Mouse (Mus musculus) kidney, postnatal 25 days (tissue): ENCODE results near the gene Eid2.
"Not testable (repeated sequence)": the region's sequence is repeated elsewhere in the genome, so short reads cannot be mapped to it uniquely, and the experiment has no call there.

Experiments used
- DNase-seq, 2 experiments: peaks; one replicate each; pipeline ENCODE4 v3.0.0; 2021; ENCODE audit warnings: mixed read lengths in 2 of 2

Eid2 gene

GRCm38 (mm10) chr7:28267129-28268041 is at the start of gene Eid2:
Gene Eid2, plus strand, starts transcription at chr7:28267881.
- peak; percentile 76 to 87 for DNase-seq

DNA sequence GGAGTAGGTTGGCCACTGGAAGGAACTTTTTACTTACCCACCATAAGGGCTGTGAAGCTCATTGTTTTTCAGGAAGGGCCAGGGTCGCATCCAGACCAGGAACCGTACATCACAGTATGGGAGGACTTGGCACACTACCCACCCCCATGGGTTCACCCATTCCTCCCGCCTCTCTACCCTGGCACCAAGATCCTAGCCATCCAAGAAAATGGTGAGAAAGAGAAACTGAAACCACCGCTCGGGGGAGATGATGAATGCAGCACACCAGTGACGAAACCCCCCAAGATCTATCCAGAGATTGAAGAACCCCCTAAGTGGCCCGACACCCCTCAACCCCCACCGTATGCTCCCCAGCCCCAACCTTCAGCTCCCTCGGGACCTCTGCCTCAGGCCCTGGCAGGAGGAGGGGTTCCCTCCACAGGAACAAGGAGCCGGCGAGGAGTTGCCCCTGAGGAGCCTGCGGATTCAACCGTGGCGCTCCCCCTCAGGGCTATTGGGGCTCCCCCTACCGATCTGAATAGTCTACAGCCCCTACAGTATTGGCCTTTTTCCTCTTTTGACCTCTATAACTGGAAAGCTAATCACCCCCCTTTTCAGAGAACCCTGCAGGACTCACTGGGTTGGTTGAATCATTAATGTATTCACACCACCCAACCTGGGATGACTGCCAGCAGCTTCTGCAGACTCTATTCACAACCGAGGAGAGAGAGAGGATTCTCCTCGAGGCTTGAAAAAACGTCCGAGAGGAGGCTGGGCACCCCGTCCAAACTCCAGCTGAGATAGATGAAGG is 48.5 kb upstream of the Eid2 start:
- peak; percentile 87 for DNase-seq

DNA sequence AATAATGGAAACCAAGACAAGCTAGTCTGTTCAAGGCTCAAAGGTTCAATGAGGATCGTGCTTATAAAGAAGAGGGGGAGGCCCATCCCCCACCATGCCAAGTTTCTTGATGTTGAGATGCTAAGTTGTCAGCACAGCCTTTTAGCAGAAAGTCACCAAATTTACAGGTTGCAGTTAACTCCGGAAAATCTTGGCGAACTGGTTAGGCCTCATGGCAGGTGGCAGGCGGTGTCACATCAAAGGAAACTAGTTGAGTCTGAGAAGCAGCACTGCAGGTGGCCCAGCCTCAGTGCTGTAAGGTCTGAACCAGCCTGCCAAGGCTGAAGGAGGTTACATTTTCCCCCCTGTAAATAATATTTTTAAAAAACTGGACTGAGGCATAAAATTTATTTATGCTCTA is 40.8 kb upstream of the Eid2 start:
- not testable (repeated sequence) for DNase-seq

DNA sequence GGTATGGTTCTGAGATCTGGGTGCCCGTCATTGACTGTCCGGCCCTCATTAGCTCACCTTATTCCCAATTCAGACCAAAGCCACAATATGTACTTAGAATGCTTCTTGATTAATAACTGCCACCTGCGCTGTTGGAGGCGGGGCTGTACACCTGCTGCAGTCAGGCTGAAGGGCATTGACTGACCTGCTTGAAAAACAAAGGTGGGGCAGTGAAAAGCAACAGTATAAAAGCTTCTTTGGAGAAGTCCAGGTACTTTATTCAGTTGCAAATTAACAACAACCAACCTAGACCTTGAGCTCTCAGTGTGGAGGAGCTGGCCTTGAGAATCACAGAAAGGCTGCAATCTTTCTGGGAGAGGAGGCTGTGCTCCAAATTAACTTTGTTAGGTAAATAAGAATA is 40.3 kb upstream of the Eid2 start:
- DNase-seq = not testable (repeated sequence)

GRCm38 (mm10) chr7:28243943-28244342 is 23.7 kb upstream of the Eid2 start:
- DNase-seq = peak in 1 of 2 experiments; percentile 1

GRCm38 (mm10) chr7:28248957-28249356 is 18.7 kb upstream of the Eid2 start:
- DNase-seq = no peak

DNA sequence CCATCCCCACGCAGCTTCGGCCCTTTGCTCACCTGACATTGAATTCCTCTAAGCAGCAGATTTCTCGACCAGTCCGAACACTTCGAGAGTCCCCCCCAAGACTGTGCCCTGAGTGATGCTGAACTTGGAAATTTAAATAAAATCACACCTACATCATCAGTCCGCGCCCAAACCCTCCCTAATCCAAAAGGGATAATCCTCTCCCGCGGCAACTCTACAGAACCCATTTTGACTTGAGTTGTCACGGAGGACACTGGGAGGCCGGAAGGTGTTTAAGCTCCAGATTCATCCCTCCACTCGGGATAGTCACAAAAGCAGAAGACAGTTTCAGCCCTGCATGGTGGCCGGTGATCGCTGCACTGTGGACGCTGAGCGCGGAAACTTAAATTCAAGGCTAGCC is 15.7 kb upstream of the Eid2 start:
- DNase-seq = no peak

DNA sequence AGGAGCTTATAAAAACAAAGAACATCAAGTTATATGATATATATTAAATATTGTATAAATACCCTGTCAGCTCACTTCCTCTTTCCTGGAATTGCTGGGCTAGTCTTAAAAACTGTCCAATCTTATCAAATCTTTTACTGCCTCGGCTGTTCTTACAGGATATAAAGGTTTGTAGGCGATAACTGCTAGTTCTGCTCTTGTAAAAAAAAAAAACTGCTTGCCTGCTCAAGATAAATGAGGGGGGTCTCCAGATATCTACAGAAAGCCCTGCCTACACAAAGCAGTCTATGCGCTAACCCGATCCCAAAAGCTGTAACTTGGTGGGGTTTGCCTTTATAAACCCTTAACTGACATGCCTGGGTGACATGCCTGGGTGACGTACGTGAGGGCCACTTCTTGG is 13.1 kb upstream of the Eid2 start:
- no peak for DNase-seq

GRCm38 (mm10) chr7:28255476-28255875 is 12.2 kb upstream of the Eid2 start:
- no peak for DNase-seq

GRCm38 (mm10) chr7:28262861-28263260 is 4.8 kb upstream of the Eid2 start:
- no peak for DNase-seq

DNA sequence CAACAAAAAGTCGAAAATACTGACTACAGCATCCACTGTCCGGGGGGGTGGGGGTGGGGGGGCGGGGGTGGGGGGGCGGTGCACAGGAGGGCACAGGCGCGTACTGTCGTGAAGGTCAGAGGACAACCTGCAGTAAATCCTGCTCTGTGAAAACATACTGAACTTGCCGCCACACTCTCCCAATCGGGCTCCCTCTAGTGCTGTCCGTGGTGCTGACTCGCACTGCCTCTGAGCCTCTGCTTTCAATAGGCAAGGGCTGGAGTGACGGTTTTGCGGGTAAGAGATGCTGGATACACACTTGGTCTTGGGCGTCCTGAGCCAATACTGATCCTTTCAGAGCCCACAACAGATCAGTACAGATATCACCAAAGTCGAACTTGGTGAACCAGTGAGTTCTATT is 3.9 kb upstream of the Eid2 start:
- DNase-seq = peak; percentile 81 to 84

DNA sequence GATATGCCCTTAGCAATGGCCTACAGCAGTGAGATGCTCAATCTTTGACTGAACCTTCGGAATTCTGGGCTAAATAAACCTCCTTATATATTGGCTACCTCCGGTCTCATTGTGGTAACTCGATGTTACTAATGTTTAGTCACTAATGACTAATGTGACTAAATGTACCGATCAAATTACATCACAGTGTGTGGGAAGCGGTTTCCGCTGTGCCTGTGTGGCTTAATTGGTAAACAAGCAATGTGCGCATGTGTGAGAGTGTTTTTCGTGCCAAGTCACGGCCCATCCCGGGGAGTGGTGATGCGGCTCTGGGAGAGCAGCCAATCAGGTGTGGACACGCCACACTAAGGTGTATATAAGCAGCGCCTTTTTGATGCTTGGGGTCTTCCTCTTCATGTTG is 2.3 kb upstream of the Eid2 start:
- no peak for DNase-seq

DNA sequence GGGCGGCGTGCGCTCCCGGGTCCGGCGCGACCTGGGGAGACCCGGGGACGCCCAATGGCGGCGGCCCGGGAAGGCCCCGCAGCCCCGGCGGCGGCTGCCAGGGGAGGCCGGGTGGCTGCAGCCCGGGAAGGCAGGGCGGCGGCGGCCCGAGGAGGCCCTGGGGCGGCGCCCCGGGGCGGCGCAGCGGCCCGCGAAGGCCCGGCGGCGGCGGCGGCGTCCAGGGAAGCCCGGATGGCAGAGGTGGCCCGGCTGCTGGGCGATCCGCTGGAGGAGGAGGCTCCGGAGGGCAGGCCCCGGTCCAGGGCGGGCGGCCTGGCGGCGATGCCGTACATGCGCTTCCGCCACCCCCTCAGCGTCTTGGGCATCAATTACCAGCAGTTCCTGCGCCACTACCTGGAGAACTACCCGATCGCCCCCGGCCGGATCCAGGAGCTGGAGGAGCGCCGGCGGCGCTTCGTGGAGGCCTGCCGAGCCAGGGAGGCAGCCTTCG is 406 bp downstream of the Eid2 start:
- DNase-seq = peak; percentile 58 to 77

- DNase-seq = no peak
Observed at GRCm38 (mm10) chr7:28268576-28268975, 895 bp downstream of the Eid2 start.

GRCm38 (mm10) chr7:28269355-28269754 is 1.7 kb downstream of the Eid2 start:
- no peak for DNase-seq

GRCm38 (mm10) chr7:28271761-28272160 is 4.1 kb downstream of the Eid2 start:
- no peak for DNase-seq

- DNase-seq = no peak
Observed at GRCm38 (mm10) chr7:28277237-28277614, 9.5 kb downstream of the Eid2 start.

DNA sequence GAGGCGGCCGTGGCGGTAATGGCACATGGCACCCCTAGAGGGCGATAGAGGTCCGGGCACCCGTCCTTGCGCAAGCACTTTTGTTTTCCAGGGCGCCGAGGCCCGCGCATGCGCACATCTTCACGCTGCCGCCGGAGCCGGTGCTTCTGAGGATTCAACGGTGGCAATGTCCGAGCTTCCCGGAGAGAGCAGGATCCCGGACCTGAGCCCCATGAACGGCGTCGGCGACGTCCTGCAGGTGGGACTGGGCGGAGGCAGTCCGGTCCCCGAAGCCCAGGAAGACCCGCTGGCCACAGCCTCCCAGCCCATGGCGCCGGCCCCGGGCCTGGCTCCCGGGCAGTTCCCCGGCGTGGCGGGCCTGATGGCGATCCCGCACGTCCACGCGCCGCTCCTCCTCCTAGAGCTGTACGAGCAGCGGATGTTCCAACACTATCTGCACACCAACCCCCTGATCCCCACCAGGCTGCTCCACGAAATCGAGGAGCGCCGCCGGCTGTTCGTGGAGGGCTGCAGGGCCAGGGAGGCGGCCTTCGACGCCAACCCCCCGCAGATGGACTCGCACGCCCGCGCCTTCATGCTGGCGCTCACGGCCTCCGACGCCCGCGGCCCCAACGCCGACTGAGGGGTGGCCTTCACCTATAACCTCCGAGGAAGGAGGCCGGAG is 10.1 kb downstream of the Eid2 start, which contains the start of gene Eid2b:
Eid2b (plus strand) TSS at position 125 of the 664 bp plus-strand sequence.
- DNase-seq = peak; percentile 95 to 97

GRCm38 (mm10) chr7:28278279-28278652 is 10.6 kb downstream of the Eid2 start:
- DNase-seq = peak in 1 of 2 experiments; percentile 45

DNA sequence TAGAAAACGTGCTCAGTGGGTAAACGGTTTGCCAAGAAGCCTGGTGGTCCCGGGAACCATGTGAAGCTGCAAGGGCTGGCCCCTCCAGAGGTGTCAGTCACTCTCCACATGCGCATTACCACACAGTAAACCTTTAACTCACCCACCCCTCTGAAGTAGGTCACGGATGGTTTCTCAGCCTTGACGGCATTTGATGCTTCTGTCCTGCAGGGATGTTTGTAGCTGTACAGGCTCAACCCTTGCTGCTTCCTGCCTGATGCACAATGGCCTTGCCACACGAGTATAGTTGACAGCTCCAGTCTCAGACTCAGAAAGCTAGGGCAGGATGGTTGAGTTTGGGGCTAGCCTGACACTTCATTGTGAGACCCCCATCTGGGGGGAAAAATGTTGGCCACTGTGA is 12.9 kb downstream of the Eid2 start:
- DNase-seq = no peak

GRCm38 (mm10) chr7:28290165-28290564 is 22.5 kb downstream of the Eid2 start:
- no peak for DNase-seq

GRCm38 (mm10) chr7:28290638-28291590 is 23.2 kb downstream of the Eid2 start, which contains the start of gene Selenov:
Gene Selenov, minus strand, starts transcription at chr7:28291186.
- no peak for DNase-seq
